Comparison of ENCODE assay signal across 9 mouse cellular contexts in genomic region chr7:139583094-139583737, GRCm38 (mm10). TPM values are rescaled to one million over a fixed set of nuclear protein-coding genes. Genes with fewer than 3 reads are reported as not detected.
DNase-seq lines count a peak whose midpoint lies in the region; ATAC-seq lines count a peak whose summit lies in the region.
"Had no signal": no experiment of that assay in that cellular context is flagged by ENCODE, and none has a peak within 500 bp of the region (broad histone marks: within the 10 kb centered on the region; RNA-seq: fewer than 3 reads in every experiment).

No protein-coding gene starts in this region.

- no peak overlapping the region for H3K4me2 ChIP-seq in forebrain, embryonic 16.5 days (ENCODE audit: low read length)
- H3K4me2 ChIP-seq in kidney, embryonic 15.5 days, result peak overlapping the region; percentile 68
- H3K4me2 ChIP-seq in forebrain, embryonic 12.5 days, result peak overlapping the region; percentile 64; the same call in 1 of the 2 replicates
- H3K4me2 ChIP-seq in midbrain, embryonic 13.5 days (replicated peaks), result peak overlapping the region; percentile 59; the same call in 1 of the 2 replicates

- no peak overlapping the region for H3K27ac ChIP-seq in forebrain, embryonic 10.5 days
- H3K27ac ChIP-seq in forebrain, embryonic 16.5 days (ENCODE audit: low read length), result no peak overlapping the region
- H3K27ac ChIP-seq in kidney, embryonic 15.5 days, result no peak overlapping the region
- H3K27ac ChIP-seq in forebrain, embryonic 12.5 days, result no peak overlapping the region
- H3K27ac ChIP-seq in midbrain, embryonic 13.5 days, result no peak overlapping the region
- H3K27ac ChIP-seq: embryonic facial prominence, embryonic 15.5 days had no signal

- 6% methylated on average over 17 of the region's 17 CpGs for WGBS in forebrain, embryonic 10.5 days
- 10% methylated on average over 17 of the region's 17 CpGs for WGBS in forebrain, embryonic 16.5 days
- WGBS in kidney, embryonic 15.5 days, result 5% methylated on average over 17 of the region's 17 CpGs
- WGBS in forebrain, embryonic 12.5 days, result 9% methylated on average over 17 of the region's 17 CpGs
- WGBS in midbrain, embryonic 13.5 days, result 9% methylated on average over 17 of the region's 17 CpGs

- H3K4me3 ChIP-seq in forebrain, embryonic 10.5 days, result peak overlapping the region; percentile 54; the same call in 1 of the 2 replicates
- H3K4me3 ChIP-seq in forebrain, embryonic 16.5 days (replicated peaks; ENCODE audit: low read length), result no peak overlapping the region
- peak overlapping the region; percentile 44 for H3K4me3 ChIP-seq in kidney, embryonic 15.5 days (replicated peaks)
- peak overlapping the region; percentile 46 for H3K4me3 ChIP-seq in forebrain, embryonic 12.5 days (replicated peaks)
- H3K4me3 ChIP-seq in midbrain, embryonic 13.5 days (replicated peaks), result peak overlapping the region; percentile 44

- DNase-seq in forebrain, embryonic 10.5 days (ENCODE audit: extremely low spot score, low spot score), result peak; percentile 27
- no peak for DNase-seq in kidney, adult 18-20 months
- DNase-seq in urinary bladder, adult 18-20 months (ENCODE audit: low spot score in 2 of 2), result no peak
- DNase-seq in right cerebral cortex, postnatal 14 days, result no peak

- no peak for ATAC-seq in forebrain, embryonic 16.5 days
- no peak for ATAC-seq in kidney, embryonic 15.5 days (replicated peaks; ENCODE audit: low FRiP score)
- no peak for ATAC-seq in forebrain, embryonic 12.5 days (ENCODE audit: low FRiP score)
- no peak for ATAC-seq in midbrain, embryonic 13.5 days

- no peaks in the 10 kb centered on the region for H3K9me3 ChIP-seq in forebrain, embryonic 10.5 days
- no peaks in the 10 kb centered on the region for H3K9me3 ChIP-seq in forebrain, embryonic 16.5 days (ENCODE audit: control insufficient read depth, low read length)
- no peaks in the 10 kb centered on the region for H3K9me3 ChIP-seq in kidney, embryonic 15.5 days (replicated peaks)
- no peaks in the 10 kb centered on the region for H3K9me3 ChIP-seq in forebrain, embryonic 12.5 days
- H3K9me3 ChIP-seq in midbrain, embryonic 13.5 days, result no peaks in the 10 kb centered on the region
- H3K9me3 ChIP-seq: embryonic facial prominence, embryonic 15.5 days had no signal

- peaks cover 8% of the 10 kb centered on the region for H3K36me3 ChIP-seq in forebrain, embryonic 10.5 days (replicated peaks)
- no peaks in the 10 kb centered on the region for H3K36me3 ChIP-seq in forebrain, embryonic 16.5 days (ENCODE audit: control insufficient read depth, insufficient read depth)
- peaks cover 10% of the 10 kb centered on the region for H3K36me3 ChIP-seq in kidney, embryonic 15.5 days
- H3K36me3 ChIP-seq in forebrain, embryonic 12.5 days (replicated peaks), result no peaks in the 10 kb centered on the region
- peaks cover 4% of the 10 kb centered on the region for H3K36me3 ChIP-seq in midbrain, embryonic 13.5 days

- H3K9ac ChIP-seq in forebrain, embryonic 16.5 days (replicated peaks; ENCODE audit: low read depth, low read length), result no peak overlapping the region
- no peak overlapping the region for H3K9ac ChIP-seq in kidney, embryonic 15.5 days
- H3K9ac ChIP-seq in forebrain, embryonic 12.5 days, result no peak overlapping the region
- no peak overlapping the region for H3K9ac ChIP-seq in midbrain, embryonic 13.5 days (replicated peaks)
- H3K9ac ChIP-seq: embryonic facial prominence, embryonic 15.5 days had no signal

- H3K27me3 ChIP-seq in forebrain, embryonic 10.5 days (ENCODE audit: poor library complexity, severe bottlenecking), result peaks cover 100% of the 10 kb centered on the region
- H3K27me3 ChIP-seq in forebrain, embryonic 16.5 days (replicated peaks; ENCODE audit: control insufficient read depth, insufficient read depth, low read length), result peaks cover 88% of the 10 kb centered on the region
- H3K27me3 ChIP-seq in kidney, embryonic 15.5 days, result peaks cover 100% of the 10 kb centered on the region
- H3K27me3 ChIP-seq in forebrain, embryonic 12.5 days, result peaks cover 100% of the 10 kb centered on the region
- H3K27me3 ChIP-seq in midbrain, embryonic 13.5 days, result peaks cover 100% of the 10 kb centered on the region

- H3K4me1 ChIP-seq in forebrain, embryonic 10.5 days, result peaks cover 54% of the 10 kb centered on the region
- H3K4me1 ChIP-seq in forebrain, embryonic 16.5 days (replicated peaks; ENCODE audit: control insufficient read depth, insufficient read depth, low read length), result peaks cover 29% of the 10 kb centered on the region
- H3K4me1 ChIP-seq in kidney, embryonic 15.5 days, result peaks cover 45% of the 10 kb centered on the region
- H3K4me1 ChIP-seq in forebrain, embryonic 12.5 days, result peaks cover 48% of the 10 kb centered on the region
- peaks cover 50% of the 10 kb centered on the region for H3K4me1 ChIP-seq in midbrain, embryonic 13.5 days (replicated peaks)

RNA-seq across cellular contexts. Expression of gene Nkx6-2, which starts 0.6 kb away (rescaled TPM):
- polyA plus RNA-seq in forebrain, embryonic 10.5 days (2016; fragmentation: Nextera tagmentation; extraction: Ambion mirVana), result 2.0 and 5.5 TPM in 2 replicates
- 1.1 and 1.4 TPM in 2 replicates for polyA plus RNA-seq in forebrain, embryonic 16.5 days (2015; fragmentation: Nextera tagmentation; extraction: Ambion mirVana)
- not detected in 2 replicates for polyA plus RNA-seq in kidney, embryonic 15.5 days (2015; fragmentation: Nextera tagmentation; extraction: Ambion mirVana)
- polyA plus RNA-seq in forebrain, embryonic 12.5 days (2016; fragmentation: Nextera tagmentation; extraction: Ambion mirVana), result 5.9 and 8.4 TPM in 2 replicates
- polyA plus RNA-seq in midbrain, embryonic 13.5 days (2015; fragmentation: Nextera tagmentation; extraction: Ambion mirVana), result 7.6 and 10.8 TPM in 2 replicates
- polyA plus RNA-seq: embryonic facial prominence, embryonic 15.5 days had no signal
